Mouse (Mus musculus): ENCODE data around the gene Coa5. TPM values are rescaled to one million over a fixed set of nuclear protein-coding genes. Genes with fewer than 3 reads are reported as not detected.

Coa5 gene
- polyA plus RNA-seq, 1 experiment from 2014 or later = 64.0 TPM

- Histone ChIP-seq H3K9ac (ENCODE audit: low read length) (no peak overlapping the region), H3K4me2 (ENCODE audit: low read depth) (no peak overlapping the region), H3K4me1 (ENCODE audit: control insufficient read depth, insufficient read depth, low read length) (no peaks in the 10 kb centered on the region), H3K27me3 (ENCODE audit: control insufficient read depth, insufficient read depth, low read length) (no peaks in the 10 kb centered on the region), H3K9me3 (ENCODE audit: control insufficient read depth, low read length) (no peaks in the 10 kb centered on the region), H3K36me3 (ENCODE audit: control insufficient read depth, insufficient read depth, low read length) (no peaks in the 10 kb centered on the region), H3K27ac (ENCODE audit: low read depth, low read length) (no peak overlapping the region), H3K4me3 (ENCODE audit: low read depth, low read length) (no peak overlapping the region)
- DNase-seq (ENCODE audit: low spot score) = peak; percentile 19
- WGBS = 83% methylated on average over 10 of the region's 10 CpGs
- no peak for ATAC-seq (ENCODE audit: insufficient read depth, low FRiP score, low TSS enrichment)
These were observed 18.6 kb upstream of the Coa5 start for GRCm38 (mm10) chr1:37448361-37449095.

GRCm38 (mm10) chr1:37442848-37443835, 13.2 kb upstream of the Coa5 start:
- H3K36me3 ChIP-seq (ENCODE audit: control insufficient read depth, insufficient read depth, low read length) = no peaks in the 10 kb centered on the region; the same call in none of the 2 replicates
- no peaks in the 10 kb centered on the region for H3K27me3 ChIP-seq (ENCODE audit: control insufficient read depth, insufficient read depth, low read length)
- ATAC-seq (ENCODE audit: insufficient read depth, low FRiP score, low TSS enrichment) (no peak), DNase-seq (ENCODE audit: low spot score) (no peak)
- H3K4me3 ChIP-seq (ENCODE audit: low read depth, low read length) = no peak overlapping the region
- no peak overlapping the region for H3K27ac ChIP-seq (ENCODE audit: low read depth, low read length)
- no peak overlapping the region for H3K9ac ChIP-seq (ENCODE audit: low read length)
- no peak overlapping the region for H3K4me2 ChIP-seq (ENCODE audit: low read depth)
- no peaks in the 10 kb centered on the region for H3K4me1 ChIP-seq (ENCODE audit: control insufficient read depth, insufficient read depth, low read length)
- no peaks in the 10 kb centered on the region for H3K9me3 ChIP-seq (ENCODE audit: control insufficient read depth, low read length)
- 93% methylated on average over 16 of the region's 16 CpGs for WGBS

GRCm38 (mm10) chr1:37436419-37436818, 6.5 kb upstream of the Coa5 start:
- H3K9me3 ChIP-seq (ENCODE audit: control insufficient read depth, low read length) = no peaks in the 10 kb centered on the region
- no peak overlapping the region for H3K4me3 ChIP-seq (ENCODE audit: low read depth, low read length)
- no peaks in the 10 kb centered on the region for H3K27me3 ChIP-seq (ENCODE audit: control insufficient read depth, insufficient read depth, low read length)
- no peak overlapping the region for H3K4me2 ChIP-seq (ENCODE audit: low read depth)
- WGBS = 87% methylated on average over 3 of the region's 3 CpGs
- ATAC-seq (ENCODE audit: insufficient read depth, low FRiP score, low TSS enrichment) (no peak), DNase-seq (ENCODE audit: low spot score) (no peak)
- no peak overlapping the region for H3K27ac ChIP-seq (ENCODE audit: low read depth, low read length)
- H3K9ac ChIP-seq (ENCODE audit: low read length) = no peak overlapping the region
- H3K36me3 ChIP-seq (ENCODE audit: control insufficient read depth, insufficient read depth, low read length) = peaks cover 17% of the 10 kb centered on the region
- no peaks in the 10 kb centered on the region; the same call in 1 of the 2 replicates for H3K4me1 ChIP-seq (ENCODE audit: control insufficient read depth, insufficient read depth, low read length)

GRCm38 (mm10) chr1:37430297-37430840, 466 bp upstream of the Coa5 start:
- peaks cover 3% of the 10 kb centered on the region for H3K36me3 ChIP-seq (ENCODE audit: control insufficient read depth, insufficient read depth, low read length)

GRCm38 (mm10) chr1:37428911-37429310, 992 bp downstream of the Coa5 start:
- 89% methylated on average over 2 of the region's 2 CpGs for WGBS
- Histone ChIP-seq H3K27ac (ENCODE audit: low read depth, low read length) (no peak overlapping the region), H3K4me3 (ENCODE audit: low read depth, low read length) (peak overlapping the region; percentile 83), H3K4me2 (ENCODE audit: low read depth) (peak overlapping the region; percentile 86), H3K9me3 (ENCODE audit: control insufficient read depth, low read length) (no peaks in the 10 kb centered on the region), H3K36me3 (ENCODE audit: control insufficient read depth, insufficient read depth, low read length) (peaks cover under 1% of the 10 kb centered on the region; the same call in 1 of the 2 replicates), H3K27me3 (ENCODE audit: control insufficient read depth, insufficient read depth, low read length) (no peaks in the 10 kb centered on the region), H3K4me1 (ENCODE audit: control insufficient read depth, insufficient read depth, low read length) (peaks cover 14% of the 10 kb centered on the region), H3K9ac (ENCODE audit: low read length) (no peak overlapping the region)
- DNase-seq (ENCODE audit: low spot score) (no peak), ATAC-seq (ENCODE audit: insufficient read depth, low FRiP score, low TSS enrichment) (no peak)

More at GRCm38 (mm10) chr1:37430297-37430840, 466 bp upstream of the Coa5 start:
- Histone ChIP-seq H3K27me3 (ENCODE audit: control insufficient read depth, insufficient read depth, low read length) (no peaks in the 10 kb centered on the region), H3K4me1 (ENCODE audit: control insufficient read depth, insufficient read depth, low read length) (peaks cover 14% of the 10 kb centered on the region), H3K9me3 (ENCODE audit: control insufficient read depth, low read length) (no peaks in the 10 kb centered on the region), H3K4me2 (ENCODE audit: low read depth) (peak overlapping the region; percentile 68), H3K4me3 (ENCODE audit: low read depth, low read length) (peak overlapping the region; percentile 83), H3K27ac (ENCODE audit: low read depth, low read length) (0 out of 2 replicates have a peak overlapping the region, but pooled peaks have one; percentile 27), H3K9ac (ENCODE audit: low read length) (peak overlapping the region; percentile 87)
- 1% methylated on average over 38 of the region's 40 CpGs for WGBS
- ATAC-seq (ENCODE audit: insufficient read depth, low FRiP score, low TSS enrichment) = peak; percentile 28; the same call in 1 of the 2 replicates
- DNase-seq (ENCODE audit: low spot score) = peak; percentile 23

- no peak overlapping the region for H3K4me3 ChIP-seq (ENCODE audit: low read depth, low read length)
- no peak overlapping the region for H3K9ac ChIP-seq (ENCODE audit: low read length)
- no peak overlapping the region for H3K27ac ChIP-seq (ENCODE audit: low read depth, low read length)
- 95% methylated on average over 8 of the region's 8 CpGs for WGBS
- H3K27me3 ChIP-seq (ENCODE audit: control insufficient read depth, insufficient read depth, low read length) = no peaks in the 10 kb centered on the region
- H3K36me3 ChIP-seq (ENCODE audit: control insufficient read depth, insufficient read depth, low read length) = no peaks in the 10 kb centered on the region
- H3K9me3 ChIP-seq (ENCODE audit: control insufficient read depth, low read length) = no peaks in the 10 kb centered on the region
- peaks cover 14% of the 10 kb centered on the region for H3K4me1 ChIP-seq (ENCODE audit: control insufficient read depth, insufficient read depth, low read length)
- H3K4me2 ChIP-seq (ENCODE audit: low read depth) = no peak overlapping the region
- DNase-seq (ENCODE audit: low spot score) (no peak), ATAC-seq (ENCODE audit: insufficient read depth, low FRiP score, low TSS enrichment) (no peak)
These were observed 2.6 kb downstream of the Coa5 start for GRCm38 (mm10) chr1:37427144-37427875.

- Histone ChIP-seq H3K36me3 (ENCODE audit: control insufficient read depth, insufficient read depth, low read length) (no peaks in the 10 kb centered on the region; the same call in 1 of the 2 replicates), H3K9ac (ENCODE audit: low read length) (no peak overlapping the region), H3K4me3 (ENCODE audit: low read depth, low read length) (no peak overlapping the region), H3K4me1 (ENCODE audit: control insufficient read depth, insufficient read depth, low read length) (no peaks in the 10 kb centered on the region), H3K9me3 (ENCODE audit: control insufficient read depth, low read length) (no peaks in the 10 kb centered on the region), H3K4me2 (ENCODE audit: low read depth) (no peak overlapping the region), H3K27ac (ENCODE audit: low read depth, low read length) (no peak overlapping the region), H3K27me3 (ENCODE audit: control insufficient read depth, insufficient read depth, low read length) (no peaks in the 10 kb centered on the region)
- 100% methylated on average over 1 of the region's 1 CpGs for WGBS
- peak; percentile 16 for DNase-seq (ENCODE audit: low spot score)
- no peak for ATAC-seq (ENCODE audit: insufficient read depth, low FRiP score, low TSS enrichment)
These were observed 10.5 kb downstream of the Coa5 start for GRCm38 (mm10) chr1:37419420-37419819.

GRCm38 (mm10) chr1:37415394-37415793, 14.5 kb downstream of the Coa5 start:
- H3K27me3 ChIP-seq (ENCODE audit: control insufficient read depth, insufficient read depth, low read length) = no peaks in the 10 kb centered on the region
- H3K4me2 ChIP-seq (ENCODE audit: low read depth) = no peak overlapping the region
- ATAC-seq (ENCODE audit: insufficient read depth, low FRiP score, low TSS enrichment) (no peak), DNase-seq (ENCODE audit: low spot score) (no peak)
- WGBS = 96% methylated on average over 1 of the region's 1 CpGs
- H3K4me1 ChIP-seq (ENCODE audit: control insufficient read depth, insufficient read depth, low read length) = no peaks in the 10 kb centered on the region
- H3K36me3 ChIP-seq (ENCODE audit: control insufficient read depth, insufficient read depth, low read length) = no peaks in the 10 kb centered on the region; the same call in 1 of the 2 replicates
- no peak overlapping the region for H3K9ac ChIP-seq (ENCODE audit: low read length)
- no peak overlapping the region for H3K27ac ChIP-seq (ENCODE audit: low read depth, low read length)
- no peak overlapping the region for H3K4me3 ChIP-seq (ENCODE audit: low read depth, low read length)
- H3K9me3 ChIP-seq (ENCODE audit: control insufficient read depth, low read length) = no peaks in the 10 kb centered on the region

Data from neural tube, embryonic 11.5 days (tissue).